Mouse (Mus musculus) midbrain, embryonic 15.5 days (tissue): Measurements from ENCODE around the gene Zfp287. TPM values are rescaled to one million over a fixed set of nuclear protein-coding genes. Genes with fewer than 3 reads are reported as not detected.

ENCODE experiments used
- ATAC-seq: fragments of 200-750 bp; cut with Nextera tagmentation; replicated peaks from 2 replicates; pipeline ENCODE4 v1.8.0; 2017; ENCODE audit warnings: moderate TSS enrichment
- H3K27ac ChIP-seq: fragments of 300-500 bp; sonication (generic); 2 replicates; pipeline ENCODE4 v1.5.1; 2015; ENCODE audit warnings: mild to moderate bottlenecking, inconsistent platforms
- H3K27me3 ChIP-seq: fragments of 300-500 bp; sonication (generic); replicated peaks from 2 replicates; pipeline ENCODE4 v1.6.1; 2015; ENCODE audit warnings: inconsistent platforms
- H3K36me3 ChIP-seq: fragments of 300-500 bp; sonication (generic); replicated peaks from 2 replicates; pipeline ENCODE4 v1.6.1; 2015; ENCODE audit warnings: inconsistent platforms
- H3K4me1 ChIP-seq: fragments of 300-500 bp; sonication (generic); 2 replicates; pipeline ENCODE4 v1.6.1; 2015; ENCODE audit warnings: inconsistent platforms
- H3K4me2 ChIP-seq: fragments of 300-500 bp; sonication (generic); 2 replicates; pipeline ENCODE4 v1.6.1; 2015; ENCODE audit warnings: inconsistent platforms, mild to moderate bottlenecking, moderate library complexity
- H3K4me3 ChIP-seq: fragments of 300-500 bp; sonication (generic); 2 replicates; pipeline ENCODE4 v1.5.1; 2015; ENCODE audit warnings: mild to moderate bottlenecking, inconsistent platforms
- H3K9ac ChIP-seq: fragments of 300-500 bp; sonication (generic); 2 replicates; pipeline ENCODE4 v1.6.1; 2015; ENCODE audit warnings: mild to moderate bottlenecking, inconsistent platforms
- H3K9me3 ChIP-seq: fragments of 300-500 bp; sonication (generic); 2 replicates; pipeline ENCODE4 v1.6.1; 2016; ENCODE audit warnings: inconsistent platforms
- WGBS: fragments of 180-500 bp; shearing (Covaris S2); methylation state at CpG from one replicate; pipeline ENCODE4 v1.1.7; 2015; ENCODE audit warnings: mixed read lengths; 5-methylcytosine and 5-hydroxymethylcytosine counted together
- polyA plus RNA-seq: library from polyadenylated mRNA; unstranded; fragments of >200 nt; fragmentation: Nextera tagmentation; extraction: Ambion mirVana; gene quantifications from 2 replicates; pipeline ENCODE4 v1.2.1, GENCODE M21; 2015

The Zfp287 gene
- polyA plus RNA-seq, 1 experiment from 2014 or later, result 24.9 TPM

DNA sequence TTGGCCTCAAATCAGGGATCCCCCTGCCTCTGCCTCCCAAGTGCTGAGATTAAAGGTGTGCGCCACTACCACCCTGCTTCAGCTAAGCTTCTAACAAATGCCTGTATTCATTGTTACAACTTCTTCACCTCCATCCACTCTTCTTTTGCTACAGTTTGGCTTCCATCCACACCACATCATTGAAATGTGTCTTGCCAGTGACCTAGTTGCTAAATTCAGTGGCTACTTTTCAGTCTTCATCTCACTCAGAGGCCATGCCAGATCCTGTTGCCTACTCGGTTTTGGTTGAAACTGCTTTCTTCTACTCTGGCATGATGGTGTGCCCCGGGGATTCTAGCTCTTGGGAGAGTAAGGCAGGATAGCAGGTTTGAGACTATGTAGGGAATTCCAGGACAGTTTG, 80.1 kb downstream of the Zfp287 start:
- no peak for ATAC-seq
- no peaks in the 10 kb centered on the region for H3K27me3 ChIP-seq
- WGBS, result 93% methylated on average over 3 of the region's 3 CpGs
- H3K9me3 ChIP-seq, result no peaks in the 10 kb centered on the region
- H3K4me2 ChIP-seq, result no peak overlapping the region
- no peak overlapping the region for H3K4me3 ChIP-seq
- H3K27ac ChIP-seq, result no peak overlapping the region
- no peaks in the 10 kb centered on the region for H3K36me3 ChIP-seq
- peaks cover 21% of the 10 kb centered on the region for H3K4me1 ChIP-seq
- no peak overlapping the region for H3K9ac ChIP-seq

Other genes with a start within 250 kb of the Zfp287 start
- 67.0 and 67.3 TPM in 2 replicates for gene Cenpv, start 192.6 kb downstream of the Zfp287 start, polyA plus RNA-seq
- gene Ubb, start 180.7 kb downstream of the Zfp287 start, polyA plus RNA-seq, result 4,689 and 4,874 TPM in 2 replicates
- 35.8 and 38.8 TPM in 2 replicates for gene Trpv2, start 157.4 kb downstream of the Zfp287 start, polyA plus RNA-seq
- 12.1 and 12.4 TPM in 2 replicates for gene Lrrc75a, start 83.4 kb downstream of the Zfp287 start, polyA plus RNA-seq
- 21.6 and 23.3 TPM in 2 replicates for gene Mmgt2, start 83.2 kb downstream of the Zfp287 start, polyA plus RNA-seq
- not detected in 2 replicates for gene Gm10428, start 21.2 kb upstream of the Zfp287 start, polyA plus RNA-seq
- 33.0 and 36.3 TPM in 2 replicates for gene Zfp286, start 57.6 kb upstream of the Zfp287 start, polyA plus RNA-seq
- 6.2 and 6.8 TPM in 2 replicates for gene Trim16, start 88.3 kb upstream of the Zfp287 start, polyA plus RNA-seq
- 0.41 and 0.50 TPM in 2 replicates for gene Fbxw10, start 115.2 kb upstream of the Zfp287 start, polyA plus RNA-seq
- 56.9 and 58.7 TPM in 2 replicates for gene Tvp23b, start 147.6 kb upstream of the Zfp287 start, polyA plus RNA-seq
- gene Cdrt4, start 219.3 kb upstream of the Zfp287 start, polyA plus RNA-seq, result not detected in 2 replicates